Mouse (Mus musculus): ENCODE results near the gene Hormad2. TPM values are rescaled to one million over a fixed set of nuclear protein-coding genes. Genes with fewer than 3 reads are reported as not detected.

Hormad2 gene
- polyA plus RNA-seq (2012; rRNA removed) = 0.21 and 0.31 TPM in 2 replicates

DNA sequence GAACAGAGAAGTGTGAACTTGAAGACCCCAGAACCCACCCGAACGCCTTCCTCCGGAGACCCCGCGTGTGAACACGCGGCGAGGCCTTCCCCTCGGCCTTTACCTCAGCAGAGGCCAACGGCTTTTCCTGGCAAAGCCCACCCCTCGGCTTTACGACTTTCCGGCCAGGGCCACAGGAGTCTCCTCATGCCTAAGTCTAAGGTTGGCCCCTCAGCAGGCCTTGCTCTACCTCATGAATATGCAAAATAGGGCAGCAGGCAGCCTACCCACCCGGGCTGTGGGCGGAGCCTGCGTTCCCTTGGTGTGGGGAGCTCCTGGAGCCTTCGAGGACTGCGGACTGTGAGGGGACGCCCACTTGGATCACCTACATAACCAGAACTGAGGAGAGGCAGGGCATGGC lies at the start of gene Hormad2:
TSS of gene Hormad2 (minus strand) at position 128 of the 400 bp plus-strand sequence.

Other genes starting within 250 kb of the Hormad2 start
- gene Castor1, start 222.9 kb downstream of the Hormad2 start, polyA plus RNA-seq (2012; rRNA removed) = 1.0 and 1.2 TPM in 2 replicates
- 1.3 and 1.5 TPM in 2 replicates for gene Osm, start 204.7 kb downstream of the Hormad2 start, polyA plus RNA-seq (2012; rRNA removed)
- gene Lif, start 183.5 kb downstream of the Hormad2 start, polyA plus RNA-seq (2012; rRNA removed) = 0.09 and 0.11 TPM in 2 replicates
- gene Mtmr3, start 153.8 kb upstream of the Hormad2 start, polyA plus RNA-seq (2012; rRNA removed) = 13.6 and 15.8 TPM in 2 replicates
- gene Gm11032, start 179.0 kb upstream of the Hormad2 start, polyA plus RNA-seq (2012; rRNA removed) = not detected in 2 replicates
- gene Ascc2, start 196.6 kb upstream of the Hormad2 start, polyA plus RNA-seq (2012; rRNA removed) = 8.2 and 9.7 TPM in 2 replicates

All from liver, embryonic 18 days (tissue).